Comparison of ENCODE assay signal across 8 mouse cellular contexts in the genomic region with DNA sequence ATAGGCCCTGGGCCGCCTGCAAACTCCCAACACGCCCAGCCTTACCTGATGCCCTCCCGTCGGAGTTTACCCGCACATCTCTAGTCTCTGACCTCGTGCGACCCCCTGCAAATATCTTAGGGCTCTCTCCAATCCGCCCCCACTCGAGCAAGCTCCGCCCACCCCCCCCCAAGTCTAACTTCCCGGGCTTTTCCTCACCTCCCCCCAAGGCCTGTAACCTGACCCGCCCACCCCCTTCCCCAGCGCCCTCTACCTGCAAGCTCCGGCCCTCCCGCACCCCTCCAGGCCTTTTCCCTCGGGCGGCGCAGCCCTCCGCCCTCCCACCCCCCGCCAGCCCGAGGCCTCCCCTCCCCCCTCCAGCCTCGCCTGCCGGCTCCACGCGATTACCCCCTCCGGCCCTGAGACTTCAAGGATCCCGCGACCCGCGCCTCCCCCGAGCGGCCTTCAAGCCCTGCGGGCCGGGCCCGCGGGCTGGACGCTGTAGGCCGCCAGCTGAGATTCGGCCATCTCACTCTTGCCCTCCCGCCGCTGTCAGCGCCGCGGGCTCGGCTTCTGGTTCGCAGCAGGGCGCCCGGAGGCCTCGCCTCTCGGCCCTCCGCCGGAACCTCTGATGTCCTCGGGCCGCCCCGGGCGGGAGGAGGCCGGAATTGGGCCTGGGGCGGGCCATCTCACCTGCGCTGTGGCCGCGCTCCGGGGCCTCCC. TPM values are rescaled to one million over a fixed set of nuclear protein-coding genes. Genes with fewer than 3 reads are reported as not detected.
A peak's percentile ranks its signal among the peaks of the same experiment; 100 is the strongest.
DNase-seq lines count a peak whose midpoint lies in the region; ATAC-seq and TF ChIP-seq lines count a peak whose summit lies in the region.

No protein-coding gene starts in this region.

- H3K4me3 ChIP-seq in lung, embryonic 15.5 days: peak overlapping the region; percentile 92
- H3K4me3 ChIP-seq in brown adipose tissue, adult 24 weeks (ENCODE audit: insufficient read depth, low read depth, low read length): peak overlapping the region; percentile 99
- H3K4me3 ChIP-seq in heart, embryonic 16.5 days (ENCODE audit: low read length): peak overlapping the region; percentile 95
- H3K4me3 ChIP-seq in limb, embryonic 14.5 days (replicated peaks; ENCODE audit: low read length): peak overlapping the region; percentile 97
- H3K4me3 ChIP-seq in neural tube, embryonic 13.5 days: peak overlapping the region; percentile 99

- WGBS in lung, embryonic 15.5 days: under 1% methylated on average over 56 of the region's 62 CpGs
- WGBS in heart, embryonic 16.5 days: under 1% methylated on average over 42 of the region's 62 CpGs
- under 1% methylated on average over 54 of the region's 62 CpGs for WGBS in limb, embryonic 14.5 days
- under 1% methylated on average over 62 of the region's 62 CpGs for WGBS in neural tube, embryonic 13.5 days

- DNase-seq in lung, postnatal 36 days: no peak
- DNase-seq in limb, embryonic 14.5 days (ENCODE audit: low spot score): peak; percentile 50
- no peak for DNase-seq in layer of hippocampus, postnatal 14 days (ENCODE audit: low spot score in 2 of 2)
- no peak for DNase-seq in gastrocnemius, postnatal 4 days (ENCODE audit: low spot score in 2 of 2)

- no peaks in the 10 kb centered on the region for H3K27me3 ChIP-seq in lung, embryonic 15.5 days
- H3K27me3 ChIP-seq in heart, embryonic 16.5 days (ENCODE audit: control insufficient read depth, insufficient read depth, low read length): no peaks in the 10 kb centered on the region
- H3K27me3 ChIP-seq in limb, embryonic 14.5 days (ENCODE audit: control insufficient read depth, insufficient read depth, low read length): no peaks in the 10 kb centered on the region
- no peaks in the 10 kb centered on the region for H3K27me3 ChIP-seq in neural tube, embryonic 13.5 days

- TF ChIP-seq POLR2A in limb, embryonic 14.5 days (IDR thresholded peaks at IDR 0.05; ENCODE audit: borderline replicate concordance, extremely low read depth, insufficient read depth, insufficient read length): no peak

- H3K36me3 ChIP-seq in lung, embryonic 15.5 days: peaks cover 17% of the 10 kb centered on the region
- peaks cover 2% of the 10 kb centered on the region; the same call in 1 of the 2 replicates for H3K36me3 ChIP-seq in heart, embryonic 16.5 days (ENCODE audit: control insufficient read depth, insufficient read depth)
- peaks cover 23% of the 10 kb centered on the region for H3K36me3 ChIP-seq in limb, embryonic 14.5 days (ENCODE audit: control insufficient read depth, insufficient read depth, low read length)
- H3K36me3 ChIP-seq in neural tube, embryonic 13.5 days: peaks cover 30% of the 10 kb centered on the region

- ATAC-seq in lung, embryonic 15.5 days (ENCODE audit: borderline replicate concordance, extremely low read depth, low FRiP score, low TSS enrichment): peak; percentile 53
- ATAC-seq in heart, embryonic 16.5 days (replicated peaks; ENCODE audit: extremely low read depth, insufficient read depth, low FRiP score): peak; percentile 31
- ATAC-seq in limb, embryonic 14.5 days (ENCODE audit: low FRiP score, low read depth): peak; percentile 17; the same call in 1 of the 2 replicates
- peak; percentile 29 for ATAC-seq in neural tube, embryonic 13.5 days (ENCODE audit: low read depth)

- no peaks in the 10 kb centered on the region for H3K9me3 ChIP-seq in lung, embryonic 15.5 days
- H3K9me3 ChIP-seq in heart, embryonic 16.5 days (replicated peaks; ENCODE audit: control insufficient read depth, low read length): no peaks in the 10 kb centered on the region
- H3K9me3 ChIP-seq in limb, embryonic 14.5 days (ENCODE audit: control insufficient read depth, low read length): no peaks in the 10 kb centered on the region
- H3K9me3 ChIP-seq in neural tube, embryonic 13.5 days: no peaks in the 10 kb centered on the region

- H3K27ac ChIP-seq in lung, embryonic 15.5 days: peak overlapping the region; percentile 94
- H3K27ac ChIP-seq in brown adipose tissue, adult 24 weeks (replicated peaks; ENCODE audit: low read depth, low read length): peak overlapping the region; percentile 71; the same call in 1 of the 2 replicates
- H3K27ac ChIP-seq in heart, embryonic 16.5 days (ENCODE audit: low read length): peak overlapping the region; percentile 89
- H3K27ac ChIP-seq in limb, embryonic 14.5 days (replicated peaks; ENCODE audit: low read depth, low read length): peak overlapping the region; percentile 91
- peak overlapping the region; percentile 95 for H3K27ac ChIP-seq in neural tube, embryonic 13.5 days (replicated peaks)

- peak overlapping the region; percentile 88 for H3K4me2 ChIP-seq in lung, embryonic 15.5 days
- peak overlapping the region; percentile 87 for H3K4me2 ChIP-seq in heart, embryonic 16.5 days (ENCODE audit: low read depth, low read length)
- peak overlapping the region; percentile 88 for H3K4me2 ChIP-seq in limb, embryonic 14.5 days (replicated peaks; ENCODE audit: low read depth, low read length, severe bottlenecking)
- peak overlapping the region; percentile 92 for H3K4me2 ChIP-seq in neural tube, embryonic 13.5 days

- H3K9ac ChIP-seq in lung, embryonic 15.5 days: peak overlapping the region; percentile 99
- H3K9ac ChIP-seq in heart, embryonic 16.5 days (ENCODE audit: low read length): peak overlapping the region; percentile 99
- peak overlapping the region; percentile 97 for H3K9ac ChIP-seq in limb, embryonic 14.5 days (ENCODE audit: low read depth, low read length, severe bottlenecking)
- H3K9ac ChIP-seq in neural tube, embryonic 13.5 days: peak overlapping the region; percentile 99

- H3K4me1 ChIP-seq in lung, embryonic 15.5 days: peaks cover 42% of the 10 kb centered on the region
- H3K4me1 ChIP-seq in brown adipose tissue, adult 24 weeks (ENCODE audit: control insufficient read depth, insufficient read depth, insufficient read length, low read length): peaks cover 15% of the 10 kb centered on the region
- H3K4me1 ChIP-seq in heart, embryonic 16.5 days (ENCODE audit: control insufficient read depth, insufficient read depth, low read length): peaks cover 33% of the 10 kb centered on the region
- H3K4me1 ChIP-seq in limb, embryonic 14.5 days (ENCODE audit: control insufficient read depth, insufficient read depth, low read length): peaks cover 34% of the 10 kb centered on the region
- peaks cover 65% of the 10 kb centered on the region for H3K4me1 ChIP-seq in neural tube, embryonic 13.5 days (replicated peaks)

RNA-seq across cellular contexts. Expression of a gene that starts 0.5 kb away (rescaled TPM):
- polyA plus RNA-seq in lung, embryonic 15.5 days (2015; fragmentation: Nextera tagmentation; extraction: Ambion mirVana): 20.2 and 21.6 TPM in 2 replicates
- polyA plus RNA-seq in brown adipose tissue, adult 24 weeks (2012; ENCODE audit: insufficient read depth, insufficient read length, missing spikeins): 19.0 and 22.9 TPM in 2 replicates
- polyA plus RNA-seq in heart, embryonic 16.5 days (2015; fragmentation: Nextera tagmentation; extraction: Ambion mirVana): 11.7 and 14.4 TPM in 2 replicates
- polyA plus RNA-seq in limb, embryonic 14.5 days (2012; rRNA removed): 68.8 and 86.2 TPM in 2 replicates
- 18.5 and 19.8 TPM in 2 replicates for polyA plus RNA-seq in limb, embryonic 14.5 days (2014; fragmentation: Nextera tagmentation; extraction: Ambion mirVana)
- 14.1 and 15.1 TPM in 2 replicates for polyA plus RNA-seq in neural tube, embryonic 13.5 days (2015; fragmentation: Nextera tagmentation; extraction: Ambion mirVana)
- total RNA-seq in layer of hippocampus, postnatal 14 days (2021): 10 to 100 TPM; 84.0 to 85.6 TPM
- total RNA-seq in gastrocnemius, postnatal 4 days (2021): 10 to 100 TPM; 44.9 to 45.6 TPM

RNA-seq across cellular contexts. Expression of a gene that starts 1.0 kb away (rescaled TPM):
- polyA plus RNA-seq in lung, embryonic 15.5 days (2015; fragmentation: Nextera tagmentation; extraction: Ambion mirVana): 57.5 and 58.4 TPM in 2 replicates
- polyA plus RNA-seq in brown adipose tissue, adult 24 weeks (2012; ENCODE audit: insufficient read depth, insufficient read length, missing spikeins): 25.1 and 33.4 TPM in 2 replicates
- polyA plus RNA-seq in heart, embryonic 16.5 days (2015; fragmentation: Nextera tagmentation; extraction: Ambion mirVana): 43.2 and 46.7 TPM in 2 replicates
- 144 and 158 TPM in 2 replicates for polyA plus RNA-seq in limb, embryonic 14.5 days (2012; rRNA removed)
- polyA plus RNA-seq in limb, embryonic 14.5 days (2014; fragmentation: Nextera tagmentation; extraction: Ambion mirVana): 71.0 and 71.7 TPM in 2 replicates
- 53.6 and 55.5 TPM in 2 replicates for polyA plus RNA-seq in neural tube, embryonic 13.5 days (2015; fragmentation: Nextera tagmentation; extraction: Ambion mirVana)
- 10 to 100 TPM; 82.9 to 97.3 TPM for total RNA-seq in layer of hippocampus, postnatal 14 days (2021)
- total RNA-seq in gastrocnemius, postnatal 4 days (2021): 10 to 100 TPM; 50.5 to 53.8 TPM

RNA-seq across cellular contexts. Expression of a gene that starts 14.1 kb away (rescaled TPM):
- 11.9 and 12.1 TPM in 2 replicates for polyA plus RNA-seq in lung, embryonic 15.5 days (2015; fragmentation: Nextera tagmentation; extraction: Ambion mirVana)
- polyA plus RNA-seq in brown adipose tissue, adult 24 weeks (2012; ENCODE audit: insufficient read depth, insufficient read length, missing spikeins): 2.9 and 3.1 TPM in 2 replicates
- polyA plus RNA-seq in heart, embryonic 16.5 days (2015; fragmentation: Nextera tagmentation; extraction: Ambion mirVana): 10.2 and 12.0 TPM in 2 replicates
- polyA plus RNA-seq in limb, embryonic 14.5 days (2012; rRNA removed): 7.1 and 7.6 TPM in 2 replicates
- polyA plus RNA-seq in limb, embryonic 14.5 days (2014; fragmentation: Nextera tagmentation; extraction: Ambion mirVana): 5.6 and 6.2 TPM in 2 replicates
- 2.8 and 3.6 TPM in 2 replicates for polyA plus RNA-seq in neural tube, embryonic 13.5 days (2015; fragmentation: Nextera tagmentation; extraction: Ambion mirVana)
- total RNA-seq in layer of hippocampus, postnatal 14 days (2021): 1 to 10 TPM; 3.4 to 4.2 TPM
- 1 to 10 TPM; 6.0 to 7.1 TPM for total RNA-seq in gastrocnemius, postnatal 4 days (2021)

RNA-seq across cellular contexts. Expression of a gene that starts 24.5 kb away (rescaled TPM):
- 91.2 and 92.0 TPM in 2 replicates for polyA plus RNA-seq in lung, embryonic 15.5 days (2015; fragmentation: Nextera tagmentation; extraction: Ambion mirVana)
- 17.2 and 62.3 TPM in 2 replicates for polyA plus RNA-seq in brown adipose tissue, adult 24 weeks (2012; ENCODE audit: insufficient read depth, insufficient read length, missing spikeins)
- 43.0 and 43.3 TPM in 2 replicates for polyA plus RNA-seq in heart, embryonic 16.5 days (2015; fragmentation: Nextera tagmentation; extraction: Ambion mirVana)
- polyA plus RNA-seq in limb, embryonic 14.5 days (2012; rRNA removed): 33.3 and 38.2 TPM in 2 replicates
- 66.0 and 70.1 TPM in 2 replicates for polyA plus RNA-seq in limb, embryonic 14.5 days (2014; fragmentation: Nextera tagmentation; extraction: Ambion mirVana)
- polyA plus RNA-seq in neural tube, embryonic 13.5 days (2015; fragmentation: Nextera tagmentation; extraction: Ambion mirVana): 32.5 and 37.7 TPM in 2 replicates
- 10 to 100 TPM in 1 of 2 experiments, 1 to 10 TPM in 1; 9.5 to 12.5 TPM for total RNA-seq in layer of hippocampus, postnatal 14 days (2021)
- 10 to 100 TPM; 21.5 to 26.1 TPM for total RNA-seq in gastrocnemius, postnatal 4 days (2021)

RNA-seq across cellular contexts. Expression of a gene that starts 35.7 kb away (rescaled TPM):
- 3.4 and 4.4 TPM in 2 replicates for polyA plus RNA-seq in lung, embryonic 15.5 days (2015; fragmentation: Nextera tagmentation; extraction: Ambion mirVana)
- polyA plus RNA-seq in brown adipose tissue, adult 24 weeks (2012; ENCODE audit: insufficient read depth, insufficient read length, missing spikeins): 1.9 TPM in 1 of 2 replicates, not detected in the other
- polyA plus RNA-seq in heart, embryonic 16.5 days (2015; fragmentation: Nextera tagmentation; extraction: Ambion mirVana): 3.1 and 4.7 TPM in 2 replicates
- 4.3 and 4.8 TPM in 2 replicates for polyA plus RNA-seq in limb, embryonic 14.5 days (2012; rRNA removed)
- 5.7 and 6.0 TPM in 2 replicates for polyA plus RNA-seq in limb, embryonic 14.5 days (2014; fragmentation: Nextera tagmentation; extraction: Ambion mirVana)
- 1.4 and 2.2 TPM in 2 replicates for polyA plus RNA-seq in neural tube, embryonic 13.5 days (2015; fragmentation: Nextera tagmentation; extraction: Ambion mirVana)
- not detected for total RNA-seq in layer of hippocampus, postnatal 14 days (2021)
- total RNA-seq in gastrocnemius, postnatal 4 days (2021): 10 to 100 TPM in 1 of 2 experiments, 1 to 10 TPM in 1; 7.8 to 10.2 TPM
